Mouse (Mus musculus): ENCODE data around the gene Vrk2. TPM values are rescaled to one million over a fixed set of nuclear protein-coding genes. Genes with fewer than 3 reads are reported as not detected.

Gene Vrk2
- polyA plus RNA-seq, 1 experiment from 2014 or later: 16.8 TPM

DNA sequence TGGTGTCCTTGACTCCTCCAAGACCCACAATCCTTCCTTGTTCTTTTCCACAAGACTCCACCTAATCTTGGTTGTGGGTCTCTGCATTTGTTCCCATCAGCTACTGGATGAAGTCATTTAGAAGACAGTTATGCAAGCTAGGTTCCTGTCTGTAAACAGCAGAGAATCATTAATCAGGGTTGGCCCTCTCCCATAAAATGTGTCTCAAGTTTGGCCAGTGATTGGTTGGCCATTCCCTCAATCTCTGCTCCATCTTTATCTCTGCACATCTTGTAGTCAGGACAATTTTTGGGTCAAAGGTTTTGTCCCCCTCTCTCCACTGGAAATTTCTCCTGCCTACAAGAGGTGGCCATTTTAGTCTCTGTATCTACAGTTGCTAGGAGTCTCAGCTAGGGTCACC lies 149.4 kb downstream of the Vrk2 start:
- Histone ChIP-seq H3K9ac (ENCODE audit: low read length) (no peak overlapping the region), H3K4me2 (ENCODE audit: low read length) (no peak overlapping the region), H3K4me1 (ENCODE audit: control insufficient read depth in 2 of 2, insufficient read depth in 2 of 2, low read length in 2 of 2) (no peaks in the 10 kb centered on the region), H3K27me3 (ENCODE audit: control insufficient read depth, insufficient read depth, low read length) (no peaks in the 10 kb centered on the region), H3K27ac (replicated peaks in 1 of 2; ENCODE audit: control insufficient read depth in 1 of 2, insufficient read depth in 1 of 2, low read depth in 2 of 2, low read length in 2 of 2) (no peak overlapping the region), H3K36me3 (ENCODE audit: control insufficient read depth, insufficient read depth, low read length) (0 out of 2 replicates have a peak, but pooled peaks cover 4% of the 10 kb centered on the region), H3K9me3 (ENCODE audit: control insufficient read depth, low read length) (no peaks in the 10 kb centered on the region), H3K4me3 (ENCODE audit: control insufficient read depth in 1 of 2, insufficient read depth in 1 of 2, low read depth in 1 of 2, low read length in 2 of 2) (no peak overlapping the region)
- ATAC-seq (ENCODE audit: insufficient number of reproducible peaks, insufficient read depth, low FRiP score, low read depth): no peak

DNA sequence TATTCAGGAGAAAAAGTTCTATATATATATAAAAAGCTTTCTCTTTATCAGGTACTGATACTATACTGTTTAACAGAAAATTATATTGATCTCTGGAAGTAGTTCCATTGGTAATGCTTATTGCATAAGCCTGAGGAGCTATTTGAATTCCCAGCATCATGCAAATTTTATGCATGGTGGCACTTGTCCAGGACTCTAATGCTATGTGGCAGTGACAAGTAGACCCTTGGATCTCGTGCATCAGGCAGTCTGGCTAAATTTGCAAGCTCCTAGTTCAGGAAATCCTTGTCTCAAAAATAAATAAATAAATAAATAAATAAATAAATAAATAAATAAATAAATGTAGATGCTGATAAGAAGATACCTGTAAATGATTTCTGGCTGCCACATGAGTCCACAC lies 152.7 kb downstream of the Vrk2 start:
- no peak overlapping the region for H3K4me3 ChIP-seq (ENCODE audit: control insufficient read depth in 1 of 2, insufficient read depth in 1 of 2, low read depth in 1 of 2, low read length in 2 of 2)
- WGBS: 53% methylated on average over 1 of the region's 1 CpGs
- no peak overlapping the region for H3K27ac ChIP-seq (replicated peaks in 1 of 2; ENCODE audit: control insufficient read depth in 1 of 2, insufficient read depth in 1 of 2, low read depth in 2 of 2, low read length in 2 of 2)
- H3K36me3 ChIP-seq (ENCODE audit: control insufficient read depth, insufficient read depth, low read length): 0 out of 2 replicates have a peak, but pooled peaks cover 4% of the 10 kb centered on the region
- ATAC-seq (ENCODE audit: insufficient number of reproducible peaks, insufficient read depth, low FRiP score, low read depth): no peak
- H3K4me2 ChIP-seq (ENCODE audit: low read length): no peak overlapping the region
- no peaks in the 10 kb centered on the region for H3K27me3 ChIP-seq (ENCODE audit: control insufficient read depth, insufficient read depth, low read length)
- no peaks in the 10 kb centered on the region for H3K9me3 ChIP-seq (ENCODE audit: control insufficient read depth, low read length)
- H3K9ac ChIP-seq (ENCODE audit: low read length): no peak overlapping the region
- H3K4me1 ChIP-seq (ENCODE audit: control insufficient read depth in 2 of 2, insufficient read depth in 2 of 2, low read length in 2 of 2): no peaks in the 10 kb centered on the region

DNA sequence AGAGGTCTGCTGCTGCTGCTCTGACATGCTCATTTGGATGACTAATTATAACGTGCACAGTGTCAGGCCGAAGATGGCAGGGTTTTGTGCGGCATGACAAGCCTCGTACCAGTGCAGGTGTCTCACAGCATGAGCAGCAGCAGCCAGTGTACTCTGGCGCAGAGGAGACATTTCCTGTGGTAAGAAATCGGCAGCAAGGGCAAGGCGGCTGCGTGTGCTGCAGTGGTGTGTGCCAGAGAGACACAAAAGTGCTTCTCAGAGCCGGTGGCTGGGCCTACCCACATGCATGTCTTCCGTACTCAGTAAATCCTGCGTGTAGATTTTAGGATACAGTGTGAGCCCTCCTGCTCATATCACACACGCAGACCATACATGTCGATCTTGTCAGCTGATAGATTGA lies 156.0 kb downstream of the Vrk2 start:
- ATAC-seq (ENCODE audit: insufficient number of reproducible peaks, insufficient read depth, low FRiP score, low read depth): no peak
- H3K4me2 ChIP-seq (ENCODE audit: low read length): no peak overlapping the region
- H3K4me3 ChIP-seq (ENCODE audit: control insufficient read depth in 1 of 2, insufficient read depth in 1 of 2, low read depth in 1 of 2, low read length in 2 of 2): no peak overlapping the region
- 79% methylated on average over 13 of the region's 13 CpGs for WGBS
- H3K27me3 ChIP-seq (ENCODE audit: control insufficient read depth, insufficient read depth, low read length): no peaks in the 10 kb centered on the region
- H3K9ac ChIP-seq (ENCODE audit: low read length): no peak overlapping the region
- H3K4me1 ChIP-seq (ENCODE audit: control insufficient read depth in 2 of 2, insufficient read depth in 2 of 2, low read length in 2 of 2): no peaks in the 10 kb centered on the region
- H3K9me3 ChIP-seq (ENCODE audit: control insufficient read depth, low read length): no peaks in the 10 kb centered on the region
- H3K27ac ChIP-seq (replicated peaks in 1 of 2; ENCODE audit: control insufficient read depth in 1 of 2, insufficient read depth in 1 of 2, low read depth in 2 of 2, low read length in 2 of 2): no peak overlapping the region
- H3K36me3 ChIP-seq (ENCODE audit: control insufficient read depth, insufficient read depth, low read length): 0 out of 2 replicates have a peak, but pooled peaks cover 4% of the 10 kb centered on the region

DNA sequence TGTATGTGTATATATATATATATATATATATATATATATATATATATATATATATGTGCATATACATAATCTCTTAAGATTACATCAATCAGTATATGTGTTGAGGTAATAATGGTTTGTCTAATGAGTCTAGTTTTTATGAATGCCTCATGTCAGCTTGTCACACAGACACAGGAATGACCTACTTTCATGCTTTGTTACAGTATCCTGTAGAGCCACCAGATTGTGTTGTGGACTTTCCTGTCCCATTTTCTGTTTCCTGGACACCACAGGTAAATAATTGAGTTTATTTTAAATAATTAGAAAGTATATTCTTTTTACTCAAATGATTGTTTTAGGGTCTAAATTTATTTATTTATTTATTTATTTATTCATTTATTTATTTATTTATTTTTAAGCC lies 159.6 kb downstream of the Vrk2 start:
- no peak for ATAC-seq (ENCODE audit: insufficient number of reproducible peaks, insufficient read depth, low FRiP score, low read depth)
- H3K27me3 ChIP-seq (ENCODE audit: control insufficient read depth, insufficient read depth, low read length): no peaks in the 10 kb centered on the region
- H3K4me3 ChIP-seq (ENCODE audit: control insufficient read depth in 1 of 2, insufficient read depth in 1 of 2, low read depth in 1 of 2, low read length in 2 of 2): no peak overlapping the region
- no peaks in the 10 kb centered on the region for H3K36me3 ChIP-seq (ENCODE audit: control insufficient read depth, insufficient read depth, low read length)
- no peak overlapping the region for H3K9ac ChIP-seq (ENCODE audit: low read length)
- H3K27ac ChIP-seq (replicated peaks in 1 of 2; ENCODE audit: control insufficient read depth in 1 of 2, insufficient read depth in 1 of 2, low read depth in 2 of 2, low read length in 2 of 2): no peak overlapping the region
- H3K4me2 ChIP-seq (ENCODE audit: low read length): no peak overlapping the region
- no peaks in the 10 kb centered on the region for H3K4me1 ChIP-seq (ENCODE audit: control insufficient read depth in 2 of 2, insufficient read depth in 2 of 2, low read length in 2 of 2)
- H3K9me3 ChIP-seq (ENCODE audit: control insufficient read depth, low read length): no peaks in the 10 kb centered on the region

DNA sequence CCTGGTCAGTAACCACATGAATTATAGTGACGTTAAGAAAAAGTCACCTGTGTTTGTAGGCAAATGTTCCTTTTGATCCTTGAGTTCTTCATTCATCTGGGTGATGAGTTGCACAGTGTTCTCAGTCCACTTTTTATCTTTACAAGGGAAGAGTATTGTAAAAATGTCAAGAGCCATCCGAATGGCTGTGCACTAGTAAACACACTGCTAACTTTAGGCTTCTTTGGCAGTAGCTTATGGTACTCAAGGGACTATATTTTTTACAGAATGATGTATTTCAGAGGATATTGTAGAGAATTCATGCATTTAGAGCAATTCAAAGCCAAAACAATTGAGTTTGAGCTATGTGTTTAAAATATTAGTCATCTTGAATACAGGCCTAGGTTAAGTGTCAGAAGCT lies 172.3 kb downstream of the Vrk2 start:
- Histone ChIP-seq H3K9me3 (ENCODE audit: control insufficient read depth, low read length) (no peaks in the 10 kb centered on the region), H3K27me3 (ENCODE audit: control insufficient read depth, insufficient read depth, low read length) (no peaks in the 10 kb centered on the region), H3K4me1 (ENCODE audit: control insufficient read depth in 2 of 2, insufficient read depth in 2 of 2, low read length in 2 of 2) (no peaks in the 10 kb centered on the region), H3K36me3 (ENCODE audit: control insufficient read depth, insufficient read depth, low read length) (peaks cover 10% of the 10 kb centered on the region; the same call in 1 of the 2 replicates), H3K4me2 (ENCODE audit: low read length) (no peak overlapping the region), H3K9ac (ENCODE audit: low read length) (no peak overlapping the region), H3K4me3 (ENCODE audit: control insufficient read depth in 1 of 2, insufficient read depth in 1 of 2, low read depth in 1 of 2, low read length in 2 of 2) (no peak overlapping the region), H3K27ac (replicated peaks in 1 of 2; ENCODE audit: control insufficient read depth in 1 of 2, insufficient read depth in 1 of 2, low read depth in 2 of 2, low read length in 2 of 2) (no peak overlapping the region)
- ATAC-seq (ENCODE audit: insufficient number of reproducible peaks, insufficient read depth, low FRiP score, low read depth): no peak
- 58% methylated on average over 2 of the region's 2 CpGs for WGBS

Other genes with a start within 250 kb of the Vrk2 start
- gene Fancl, start 207.9 kb downstream of the Vrk2 start, polyA plus RNA-seq (2014; fragmentation: Nextera tagmentation; extraction: Ambion mirVana): 21.7 and 23.8 TPM in 2 replicates
- gene Gm6899, start 758 bp downstream of the Vrk2 start, polyA plus RNA-seq (2014; fragmentation: Nextera tagmentation; extraction: Ambion mirVana): not detected in 2 replicates